Mouse (Mus musculus): Measurements from ENCODE around the gene Trnt1.

GRCm38 (mm10) chr6:106727703-106728102 lies 41.2 kb upstream of the Trnt1 start:
- TF ChIP-seq CTCF (IDR thresholded peaks at IDR 0.05; ENCODE audit: control insufficient read depth, insufficient read depth, insufficient replicate concordance, low read depth, low read length): no peak
- no peak for TF ChIP-seq POLR2A (IDR thresholded peaks at IDR 0.05; ENCODE audit: control insufficient read depth, low read depth, low read length)
